Mouse (Mus musculus): ENCODE measurements around the gene Smpd3.

Gene Smpd3

GRCm38 (mm10) chr8:106288732-106289131, 49.1 kb downstream of the Smpd3 start:
- DNase-seq: no peak

GRCm38 (mm10) chr8:106287445-106287844, 50.3 kb downstream of the Smpd3 start:
- no peak for DNase-seq

GRCm38 (mm10) chr8:106280844-106281243, 56.9 kb downstream of the Smpd3 start:
- no peak for DNase-seq

GRCm38 (mm10) chr8:106280154-106280553, 57.6 kb downstream of the Smpd3 start:
- no peak for DNase-seq

GRCm38 (mm10) chr8:106278367-106279042, 59.3 kb downstream of the Smpd3 start:
- DNase-seq: no peak

GRCm38 (mm10) chr8:106276709-106277317, 61.0 kb downstream of the Smpd3 start:
- DNase-seq: no peak

- no peak for DNase-seq
These were observed 64.3 kb downstream of the Smpd3 start for GRCm38 (mm10) chr8:106273468-106273867.

GRCm38 (mm10) chr8:106271378-106271777, 66.4 kb downstream of the Smpd3 start:
- no peak for DNase-seq

- DNase-seq: no peak
These were observed 67.0 kb downstream of the Smpd3 start for GRCm38 (mm10) chr8:106270804-106271203.

- DNase-seq: no peak
These were observed 69.0 kb downstream of the Smpd3 start for GRCm38 (mm10) chr8:106268710-106269346.

GRCm38 (mm10) chr8:106265398-106265797, 72.4 kb downstream of the Smpd3 start:
- DNase-seq: no peak

- DNase-seq: no peak
These were observed 73.9 kb downstream of the Smpd3 start for GRCm38 (mm10) chr8:106263928-106264327.

GRCm38 (mm10) chr8:106262343-106262742, 75.4 kb downstream of the Smpd3 start:
- DNase-seq: peak in 1 of 2 experiments; percentile 42

GRCm38 (mm10) chr8:106260894-106261293, 76.9 kb downstream of the Smpd3 start:
- DNase-seq: no peak

- peak; percentile 78 to 82 for DNase-seq
These were observed 78.1 kb downstream of the Smpd3 start for GRCm38 (mm10) chr8:106259579-106260255.

- DNase-seq: peak; percentile 35 to 52
These were observed 79.6 kb downstream of the Smpd3 start for GRCm38 (mm10) chr8:106258169-106258568.

GRCm38 (mm10) chr8:106250186-106250585, 87.6 kb downstream of the Smpd3 start:
- no peak for DNase-seq

- peak; percentile 34 to 60 for DNase-seq
These were observed 100.7 kb downstream of the Smpd3 start for GRCm38 (mm10) chr8:106237106-106237505.

- DNase-seq: no peak
These were observed 103.1 kb downstream of the Smpd3 start for GRCm38 (mm10) chr8:106234567-106235261.

- no peak for DNase-seq
These were observed 105.0 kb downstream of the Smpd3 start for GRCm38 (mm10) chr8:106232751-106233150.

- no peak for DNase-seq
These were observed 106.3 kb downstream of the Smpd3 start for GRCm38 (mm10) chr8:106231536-106231935.

GRCm38 (mm10) chr8:106226589-106226988, 111.2 kb downstream of the Smpd3 start:
- DNase-seq: peak; percentile 62 to 79

- no peak for DNase-seq
These were observed 118.2 kb downstream of the Smpd3 start for GRCm38 (mm10) chr8:106219620-106220019.

All from cerebellum, postnatal 25 days (tissue).